Mouse (Mus musculus) kidney, embryonic 15.5 days (tissue): ENCODE results near the gene Efnb3. TPM values are rescaled to one million over a fixed set of nuclear protein-coding genes. Genes with fewer than 3 reads are reported as not detected.

ENCODE experiments used
- ATAC-seq: fragments of 200-750 bp; cut with Nextera tagmentation; replicated peaks from 2 replicates; pipeline ENCODE4 v1.8.0; 2017; ENCODE audit warnings: moderate TSS enrichment; ENCODE audit not compliant: low FRiP score
- H3K27ac ChIP-seq: fragments of 300-500 bp; sonication (generic); 2 replicates; pipeline ENCODE4 v1.5.1; 2015; ENCODE audit warnings: mild to moderate bottlenecking, inconsistent platforms
- H3K27me3 ChIP-seq: fragments of 300-500 bp; sonication (generic); 2 replicates; pipeline ENCODE4 v1.6.1; 2015; ENCODE audit warnings: inconsistent platforms
- H3K36me3 ChIP-seq: fragments of 300-500 bp; sonication (generic); 2 replicates; pipeline ENCODE4 v1.6.1; 2015; ENCODE audit warnings: inconsistent platforms
- H3K4me1 ChIP-seq: fragments of 300-500 bp; sonication (generic); 2 replicates; pipeline ENCODE4 v1.6.1; 2015; ENCODE audit warnings: inconsistent platforms
- H3K4me2 ChIP-seq: fragments of 300-500 bp; sonication (generic); 2 replicates; pipeline ENCODE4 v1.6.1; 2015; ENCODE audit warnings: moderate library complexity, mild to moderate bottlenecking, inconsistent platforms
- H3K4me3 ChIP-seq: fragments of 300-500 bp; sonication (generic); replicated peaks from 2 replicates; pipeline ENCODE4 v1.5.1; 2015; ENCODE audit warnings: mild to moderate bottlenecking, inconsistent platforms
- H3K9ac ChIP-seq: fragments of 300-500 bp; sonication (generic); 2 replicates; pipeline ENCODE4 v1.6.1; 2015; ENCODE audit warnings: mild to moderate bottlenecking, inconsistent platforms
- H3K9me3 ChIP-seq: fragments of 300-500 bp; sonication (generic); replicated peaks from 2 replicates; pipeline ENCODE4 v1.6.1; 2016; ENCODE audit warnings: inconsistent platforms
- WGBS: fragments of 180-500 bp; shearing (Covaris S2); methylation state at CpG from one replicate; pipeline ENCODE4 v1.1.7; 2015; ENCODE audit warnings: mixed read lengths; 5-methylcytosine and 5-hydroxymethylcytosine counted together
- polyA plus RNA-seq: library from polyadenylated mRNA; unstranded; fragments of >200 nt; fragmentation: Nextera tagmentation; extraction: Ambion mirVana; gene quantifications from 2 replicates; pipeline ENCODE4 v1.2.1, GENCODE M21; 2015

Gene Efnb3
- polyA plus RNA-seq, 1 experiment from 2014 or later, result 14.3 TPM

- peaks cover 26% of the 10 kb centered on the region for H3K36me3 ChIP-seq
- peak overlapping the region; percentile 86 for H3K4me2 ChIP-seq
- peak; percentile 86 for ATAC-seq
- 0% methylated on average over 36 of the region's 36 CpGs for WGBS
- peak overlapping the region; percentile 81 for H3K9ac ChIP-seq
- H3K27me3 ChIP-seq, result no peaks in the 10 kb centered on the region
- H3K4me1 ChIP-seq, result peaks cover 42% of the 10 kb centered on the region
- peak overlapping the region; percentile 66 for H3K4me3 ChIP-seq
- peak overlapping the region; percentile 97 for H3K27ac ChIP-seq
- H3K9me3 ChIP-seq, result no peaks in the 10 kb centered on the region
Observed at GRCm38 (mm10) chr11:69581147-69581688, 21.2 kb upstream of the Efnb3 start.

GRCm38 (mm10) chr11:69580572-69581146 is 20.7 kb upstream of the Efnb3 start:
- ATAC-seq, result 0 out of 2 replicates have a peak, but pooled peaks have one; percentile 0
- Histone ChIP-seq H3K36me3 (peaks cover 29% of the 10 kb centered on the region), H3K9me3 (no peaks in the 10 kb centered on the region), H3K9ac (peak overlapping the region; percentile 81), H3K4me3 (peak overlapping the region; percentile 66), H3K4me1 (peaks cover 42% of the 10 kb centered on the region), H3K27me3 (no peaks in the 10 kb centered on the region), H3K4me2 (peak overlapping the region; percentile 86), H3K27ac (peak overlapping the region; percentile 97)
- under 1% methylated on average over 25 of the region's 25 CpGs for WGBS

GRCm38 (mm10) chr11:69580091-69580514 is 20.1 kb upstream of the Efnb3 start, which contains the start of the genes Wrap53 and Trp53:
Gene Wrap53 (minus strand): TSS chr11:69580255.
Gene Trp53 (plus strand): TSS chr11:69580359.
- no peaks in the 10 kb centered on the region for H3K27me3 ChIP-seq
- ATAC-seq, result peak; percentile 71
- H3K4me2 ChIP-seq, result peak within 1 kb of the TSS; percentile 86
- no peaks in the 10 kb centered on the region for H3K9me3 ChIP-seq
- H3K4me3 ChIP-seq, result peak within 1 kb of the TSS; percentile 66
- peak within 1 kb of the TSS; percentile 97 for H3K27ac ChIP-seq
- peaks cover 43% of the 10 kb centered on the region for H3K4me1 ChIP-seq
- peak within 1 kb of the TSS; percentile 81 for H3K9ac ChIP-seq
- H3K36me3 ChIP-seq, result peaks cover 30% of the 10 kb centered on the region
- under 1% methylated on average over 13 of the region's 13 CpGs for WGBS

GRCm38 (mm10) chr11:69579128-69580017 is 19.4 kb upstream of the Efnb3 start:
- Histone ChIP-seq H3K4me1 (peaks cover 46% of the 10 kb centered on the region), H3K27me3 (no peaks in the 10 kb centered on the region), H3K9me3 (no peaks in the 10 kb centered on the region), H3K9ac (peak overlapping the region; percentile 81), H3K4me2 (peak overlapping the region; percentile 86), H3K27ac (peak overlapping the region; percentile 97), H3K36me3 (peaks cover 33% of the 10 kb centered on the region), H3K4me3 (peak overlapping the region; percentile 66)
- WGBS, result 2% methylated on average over 39 of the region's 39 CpGs
- ATAC-seq, result peak; percentile 94

- no peaks in the 10 kb centered on the region for H3K9me3 ChIP-seq
- H3K36me3 ChIP-seq, result peaks cover 39% of the 10 kb centered on the region
- peak overlapping the region; percentile 86 for H3K4me2 ChIP-seq
- peak overlapping the region; percentile 63 for H3K9ac ChIP-seq
- 10% methylated on average over 15 of the region's 15 CpGs for WGBS
- ATAC-seq, result no peak
- no peaks in the 10 kb centered on the region for H3K27me3 ChIP-seq
- H3K4me1 ChIP-seq, result peaks cover 46% of the 10 kb centered on the region
- peak overlapping the region; percentile 83 for H3K27ac ChIP-seq
- H3K4me3 ChIP-seq, result peak overlapping the region; percentile 66
Observed at GRCm38 (mm10) chr11:69578301-69578700, 18.3 kb upstream of the Efnb3 start.

- H3K9me3 ChIP-seq, result no peaks in the 10 kb centered on the region
- H3K4me3 ChIP-seq, result no peak overlapping the region
- H3K36me3 ChIP-seq, result peaks cover 48% of the 10 kb centered on the region
- ATAC-seq, result no peak
- no peaks in the 10 kb centered on the region for H3K27me3 ChIP-seq
- no peak overlapping the region for H3K4me2 ChIP-seq
- H3K4me1 ChIP-seq, result peaks cover 30% of the 10 kb centered on the region
- WGBS, result 73% methylated on average over 5 of the region's 5 CpGs
- H3K9ac ChIP-seq, result no peak overlapping the region
- H3K27ac ChIP-seq, result no peak overlapping the region
Observed at GRCm38 (mm10) chr11:69576307-69576706, 16.3 kb upstream of the Efnb3 start.

GRCm38 (mm10) chr11:69575220-69575619 is 15.2 kb upstream of the Efnb3 start:
- Histone ChIP-seq H3K9me3 (no peaks in the 10 kb centered on the region), H3K9ac (no peak overlapping the region), H3K36me3 (peaks cover 59% of the 10 kb centered on the region), H3K27me3 (no peaks in the 10 kb centered on the region), H3K27ac (no peak overlapping the region), H3K4me2 (no peak overlapping the region), H3K4me1 (peaks cover 30% of the 10 kb centered on the region), H3K4me3 (no peak overlapping the region)
- no peak for ATAC-seq
- 55% methylated on average over 3 of the region's 3 CpGs for WGBS

- no peak overlapping the region for H3K27ac ChIP-seq
- peaks cover 20% of the 10 kb centered on the region for H3K4me1 ChIP-seq
- H3K9ac ChIP-seq, result no peak overlapping the region
- no peaks in the 10 kb centered on the region for H3K9me3 ChIP-seq
- 57% methylated on average over 8 of the region's 8 CpGs for WGBS
- no peak for ATAC-seq
- 0 out of 2 replicates have a peak, but pooled peaks cover 3% of the 10 kb centered on the region for H3K27me3 ChIP-seq
- no peak overlapping the region for H3K4me3 ChIP-seq
- no peak overlapping the region for H3K4me2 ChIP-seq
- peaks cover 77% of the 10 kb centered on the region for H3K36me3 ChIP-seq
Observed at GRCm38 (mm10) chr11:69565131-69565530, 5.1 kb upstream of the Efnb3 start.

- Histone ChIP-seq H3K36me3 (peaks cover 70% of the 10 kb centered on the region), H3K4me3 (no peak overlapping the region), H3K4me1 (peaks cover 27% of the 10 kb centered on the region), H3K4me2 (no peak overlapping the region), H3K9me3 (no peaks in the 10 kb centered on the region), H3K9ac (no peak overlapping the region), H3K27me3 (0 out of 2 replicates have a peak, but pooled peaks cover 3% of the 10 kb centered on the region), H3K27ac (no peak overlapping the region)
- ATAC-seq, result no peak
- 55% methylated on average over 3 of the region's 3 CpGs for WGBS
Observed at GRCm38 (mm10) chr11:69564391-69564790, 4.4 kb upstream of the Efnb3 start.

GRCm38 (mm10) chr11:69563373-69563772 is 3.4 kb upstream of the Efnb3 start:
- 0 out of 2 replicates have a peak, but pooled peaks cover 3% of the 10 kb centered on the region for H3K27me3 ChIP-seq
- H3K9ac ChIP-seq, result no peak overlapping the region
- WGBS, result 90% methylated on average over 13 of the region's 13 CpGs
- peaks cover 37% of the 10 kb centered on the region for H3K4me1 ChIP-seq
- H3K36me3 ChIP-seq, result peaks cover 66% of the 10 kb centered on the region
- no peak for ATAC-seq
- H3K4me2 ChIP-seq, result no peak overlapping the region
- H3K4me3 ChIP-seq, result no peak overlapping the region
- H3K9me3 ChIP-seq, result no peaks in the 10 kb centered on the region
- H3K27ac ChIP-seq, result no peak overlapping the region

GRCm38 (mm10) chr11:69560896-69561854 is 1.2 kb upstream of the Efnb3 start:
- Histone ChIP-seq H3K4me3 (peak overlapping the region; percentile 63), H3K4me2 (peak overlapping the region; percentile 98), H3K36me3 (peaks cover 46% of the 10 kb centered on the region), H3K27me3 (peaks cover 8% of the 10 kb centered on the region), H3K27ac (no peak overlapping the region), H3K9ac (peak overlapping the region; percentile 85; the same call in 1 of the 2 replicates), H3K4me1 (peaks cover 48% of the 10 kb centered on the region), H3K9me3 (no peaks in the 10 kb centered on the region)
- 43% methylated on average over 16 of the region's 16 CpGs for WGBS
- ATAC-seq, result no peak
